Mouse (Mus musculus): ENCODE data around the gene Slc2a3. TPM values are rescaled to one million over a fixed set of nuclear protein-coding genes. Genes with fewer than 3 reads are reported as not detected.
"Not testable (repeated sequence)": the region's sequence is repeated elsewhere in the genome, so short reads cannot be mapped to it uniquely, and the experiment has no call there.

The Slc2a3 gene
- total RNA-seq, 2 experiments from 2014 or later = 10.0 to 13.9 TPM

- ATAC-seq (replicated peaks; ENCODE audit: poor library complexity) = peak; percentile 21
Observed at GRCm38 (mm10) chr6:122764446-122765297, 36.8 kb downstream of the Slc2a3 start.

- peak; percentile 32 for ATAC-seq (replicated peaks; ENCODE audit: poor library complexity)
Observed at GRCm38 (mm10) chr6:122763844-122764445, 37.5 kb downstream of the Slc2a3 start.

- peak; percentile 47 for ATAC-seq (replicated peaks; ENCODE audit: poor library complexity)
Observed at GRCm38 (mm10) chr6:122762952-122763700, 38.3 kb downstream of the Slc2a3 start.

DNA sequence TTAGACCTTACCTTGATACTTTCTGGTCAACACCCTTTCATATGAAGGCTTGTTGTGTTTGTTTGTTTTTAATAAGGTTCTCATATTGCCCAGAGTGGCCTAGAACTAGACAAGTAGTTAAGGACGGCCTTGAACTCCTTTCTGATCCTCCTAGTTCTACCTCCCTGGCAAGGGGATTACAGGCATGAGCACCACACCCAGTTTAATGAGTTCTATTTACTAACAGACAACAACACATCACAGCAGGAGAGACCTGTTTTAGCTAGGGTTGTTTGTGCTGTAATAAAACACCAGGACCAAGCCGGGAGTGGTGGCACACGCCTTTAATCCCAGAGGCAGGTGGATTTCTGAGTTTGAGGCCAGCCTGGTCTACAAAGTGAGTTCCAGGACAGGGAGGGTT is 39.0 kb downstream of the Slc2a3 start:
- ATAC-seq (replicated peaks; ENCODE audit: poor library complexity) = no peak

DNA sequence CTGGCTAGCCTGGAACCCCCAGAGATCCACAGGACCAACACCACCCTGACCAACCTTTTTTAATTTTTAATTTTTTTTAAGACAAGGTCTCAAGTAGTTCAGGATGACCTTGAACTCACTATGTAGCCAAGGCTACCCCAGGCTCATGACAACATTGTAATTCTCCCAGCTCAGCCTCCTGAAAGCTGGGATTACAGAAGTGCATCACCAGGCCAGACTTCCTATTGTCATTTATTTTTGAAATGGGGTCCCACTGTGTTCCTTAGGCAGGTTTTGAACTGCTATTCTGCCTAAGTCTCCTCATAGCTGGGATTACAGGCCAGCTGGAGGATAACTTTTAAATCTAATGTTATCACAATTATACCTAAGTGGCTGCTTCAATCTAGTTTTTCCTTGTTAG is 39.5 kb downstream of the Slc2a3 start:
- ATAC-seq (replicated peaks; ENCODE audit: poor library complexity) = no peak

- ATAC-seq (replicated peaks; ENCODE audit: poor library complexity) = no peak
Observed at GRCm38 (mm10) chr6:122761011-122761599, 40.3 kb downstream of the Slc2a3 start.

GRCm38 (mm10) chr6:122758732-122759131 is 42.7 kb downstream of the Slc2a3 start:
- ATAC-seq (replicated peaks; ENCODE audit: poor library complexity) = peak; percentile 79

DNA sequence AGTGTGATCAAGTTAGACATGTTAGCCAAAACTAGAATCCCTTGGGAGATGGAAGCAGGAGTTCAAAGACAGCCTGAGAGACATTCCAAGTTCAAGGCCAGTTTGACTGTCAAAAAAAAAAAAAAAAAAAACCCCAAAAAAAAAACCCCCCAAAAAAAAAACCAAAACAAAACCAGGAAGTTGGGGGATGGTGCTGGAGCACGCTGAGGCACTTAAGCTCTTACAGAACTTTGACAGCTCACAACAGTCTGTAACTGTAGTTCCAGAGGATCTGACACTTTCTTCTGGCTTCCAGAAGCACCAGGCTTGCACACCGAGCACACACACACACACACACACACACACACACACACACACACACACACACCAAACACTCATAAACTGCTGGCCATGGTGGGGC is 45.5 kb downstream of the Slc2a3 start:
- ATAC-seq (replicated peaks; ENCODE audit: poor library complexity) = 0 out of 2 replicates have a peak, but pooled peaks have one; percentile 19

GRCm38 (mm10) chr6:122750579-122750978 is 50.9 kb downstream of the Slc2a3 start:
- ATAC-seq (replicated peaks; ENCODE audit: poor library complexity) = peak; percentile 44; the same call in 1 of the 2 replicates

- ATAC-seq (replicated peaks; ENCODE audit: poor library complexity) = no peak
Observed at GRCm38 (mm10) chr6:122744505-122745249, 56.8 kb downstream of the Slc2a3 start.

DNA sequence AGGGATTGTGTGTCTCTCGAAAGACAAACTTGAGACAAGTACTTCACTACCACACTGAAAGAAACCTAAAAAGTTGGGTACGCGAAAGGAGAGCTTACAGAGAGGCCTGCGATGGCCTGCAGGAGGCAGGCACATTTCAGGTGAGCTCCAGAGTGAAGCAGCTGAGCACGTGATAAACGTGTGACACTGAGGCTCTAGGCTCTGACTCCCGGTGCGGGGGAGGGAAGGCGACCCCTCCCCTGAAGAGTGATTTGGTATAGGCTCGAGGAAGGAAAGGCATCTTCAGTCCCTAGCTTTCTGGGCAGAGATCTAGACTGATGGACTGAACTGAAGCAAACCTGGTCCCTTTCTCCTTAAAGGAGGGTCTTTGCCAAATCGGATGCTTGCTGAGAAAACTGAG is 58.1 kb downstream of the Slc2a3 start:
- no peak for ATAC-seq (replicated peaks; ENCODE audit: poor library complexity)

- ATAC-seq (replicated peaks; ENCODE audit: poor library complexity) = peak; percentile 76
Observed at GRCm38 (mm10) chr6:122742228-122742899, 59.1 kb downstream of the Slc2a3 start.

- ATAC-seq (replicated peaks; ENCODE audit: poor library complexity) = peak; percentile 2; the same call in 1 of the 2 replicates
Observed at GRCm38 (mm10) chr6:122741460-122742227, 59.8 kb downstream of the Slc2a3 start.

DNA sequence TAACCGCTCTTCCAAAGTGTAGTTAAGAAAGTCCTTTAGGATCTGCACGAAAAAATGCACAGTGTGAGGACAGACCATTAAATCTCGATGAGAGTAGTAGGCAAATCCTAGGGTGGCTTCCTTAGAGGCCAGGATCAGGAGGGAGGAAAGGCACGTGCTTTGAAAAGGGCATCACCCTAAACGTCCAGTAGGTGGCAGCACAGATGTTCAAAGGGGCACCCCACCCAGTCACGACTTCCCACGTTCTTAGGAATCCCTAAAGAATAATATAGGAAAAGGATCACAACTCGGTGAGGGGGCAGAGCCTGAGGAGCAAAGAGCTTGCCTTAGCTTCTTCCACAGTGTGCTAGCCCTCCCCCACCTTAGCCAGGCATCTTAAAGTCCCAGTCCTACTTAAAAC is 61.5 kb downstream of the Slc2a3 start:
- peak; percentile 68 for ATAC-seq (replicated peaks; ENCODE audit: poor library complexity)

DNA sequence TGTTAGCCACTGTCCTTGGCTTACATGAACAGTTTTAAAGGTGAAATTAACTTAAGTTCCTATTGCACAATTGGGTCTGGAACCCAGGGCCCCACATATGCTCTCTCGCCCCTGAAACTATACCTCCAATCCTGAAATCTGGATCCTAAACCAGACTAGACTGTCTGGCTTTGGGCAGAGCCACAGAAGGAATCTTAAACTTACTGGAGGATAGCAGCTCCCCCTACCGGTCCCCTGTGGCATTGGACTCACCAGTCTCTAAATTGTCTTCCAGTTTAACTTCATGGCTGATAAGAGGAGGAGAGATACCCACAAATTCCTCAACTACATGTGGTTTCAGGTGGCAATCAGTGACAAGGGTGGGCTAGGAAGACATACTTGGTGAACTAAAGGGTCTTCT is 81.5 kb downstream of the Slc2a3 start:
- ATAC-seq (replicated peaks; ENCODE audit: poor library complexity) = peak; percentile 97

- ATAC-seq (replicated peaks; ENCODE audit: poor library complexity) = not testable (repeated sequence)
Observed at GRCm38 (mm10) chr6:122718224-122718623, 83.2 kb downstream of the Slc2a3 start.

DNA sequence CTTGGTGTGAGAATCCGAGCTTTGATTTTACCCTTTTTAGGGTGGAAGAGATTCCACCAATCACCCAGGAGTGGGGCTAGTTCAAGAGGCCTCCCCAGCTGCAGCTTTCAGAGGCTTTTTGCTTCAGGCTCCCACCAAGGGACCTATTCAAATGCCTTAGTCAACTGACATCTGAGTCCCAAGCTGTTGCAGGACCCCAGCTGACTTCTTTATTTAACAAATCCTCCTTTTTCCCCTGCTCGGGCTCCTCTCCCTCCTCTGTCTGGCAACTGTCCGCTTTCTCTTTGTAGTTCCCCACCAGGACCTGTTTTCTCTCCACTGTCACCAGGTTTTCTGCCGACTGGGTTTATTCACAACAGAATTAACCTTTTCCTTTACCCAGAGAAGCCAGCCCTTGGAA is 85.6 kb downstream of the Slc2a3 start:
- ATAC-seq (replicated peaks; ENCODE audit: poor library complexity) = no peak

DNA sequence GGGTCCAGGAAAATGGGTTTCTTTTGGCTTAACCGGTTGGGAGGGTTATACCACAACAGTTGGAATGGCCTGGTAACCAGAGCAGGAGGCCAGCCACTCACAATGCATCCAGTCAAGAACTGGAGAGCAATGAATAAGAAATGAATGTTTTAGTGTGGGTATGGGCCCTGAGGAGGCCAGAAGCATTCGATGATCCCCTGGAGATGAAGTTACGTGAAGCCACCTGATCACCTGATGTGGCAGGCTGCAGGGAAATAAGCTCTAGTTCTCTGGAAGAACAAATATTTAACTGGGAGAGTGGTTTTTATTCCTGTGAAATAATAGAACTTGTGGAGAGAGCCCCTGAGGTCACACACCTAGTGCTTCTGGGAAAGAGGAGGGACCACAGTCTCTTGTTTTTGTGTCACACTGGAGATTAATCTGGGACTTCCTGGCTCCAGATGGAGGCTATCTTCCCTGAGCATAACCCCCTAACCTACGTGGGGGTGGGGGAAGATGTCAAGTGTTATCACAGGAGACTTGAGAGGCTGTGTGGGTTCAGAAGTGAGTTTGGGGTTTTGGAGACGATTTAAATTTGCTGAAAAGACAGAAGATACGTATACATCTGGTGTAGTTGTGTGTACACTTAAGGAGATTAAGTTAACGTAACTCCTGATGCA is 86.6 kb downstream of the Slc2a3 start:
- peak; percentile 27; the same call in 1 of the 2 replicates for ATAC-seq (replicated peaks; ENCODE audit: poor library complexity)

Measured in megakaryocyte progenitor cell, adult 5-6 weeks (primary cell).